31 mouse cellular contexts compared by ENCODE assay signal in the genomic region with DNA sequence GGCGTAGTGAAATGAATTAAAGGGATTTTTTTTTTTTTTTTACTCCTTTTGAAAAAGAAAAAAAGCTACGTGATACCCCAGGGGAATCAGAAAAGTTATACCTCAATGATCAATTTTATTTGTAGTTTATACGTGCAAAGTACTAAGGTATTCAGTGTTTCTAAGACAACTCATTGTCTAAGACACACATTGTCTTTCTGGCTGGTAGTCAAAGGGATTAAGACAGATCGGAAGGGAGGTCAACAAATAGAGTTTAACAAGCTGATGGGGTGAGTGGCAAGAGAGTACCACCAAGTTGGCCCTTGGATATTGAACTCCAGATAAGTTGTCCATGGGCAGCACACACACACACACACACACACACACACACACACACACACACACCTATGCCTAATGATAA. TPM values are rescaled to one million over a fixed set of nuclear protein-coding genes. Genes with fewer than 3 reads are reported as not detected.
"Had no signal": no experiment of that assay in that cellular context is flagged by ENCODE, and none has a peak within 500 bp of the region (broad histone marks: within the 10 kb centered on the region; RNA-seq: fewer than 3 reads in every experiment).

No protein-coding gene starts in this region.

- H3K36me3 ChIP-seq: heart, embryonic 13.5 days; heart, embryonic 15.5 days; hindbrain, embryonic 12.5 days; hindbrain, embryonic 15.5 days; kidney, embryonic 15.5 days; limb, embryonic 13.5 days; limb, embryonic 15.5 days; liver, embryonic 12.5 days had no signal

- H3K4me3 ChIP-seq: gastrocnemius, adult 2 months; heart, adult 2 months; heart, embryonic 13.5 days; heart, embryonic 15.5 days; hindbrain, embryonic 12.5 days; hindbrain, embryonic 15.5 days; kidney, embryonic 15.5 days; limb, embryonic 13.5 days; limb, embryonic 15.5 days; liver, embryonic 12.5 days had no signal

- H3K4me2 ChIP-seq: heart, embryonic 11.5 days; heart, embryonic 15.5 days; hindbrain, embryonic 12.5 days; hindbrain, embryonic 15.5 days; kidney, embryonic 15.5 days; limb, embryonic 13.5 days; limb, embryonic 15.5 days; liver, embryonic 12.5 days had no signal

- DNase-seq: gastrocnemius, adult 2 months; gastrocnemius, postnatal 10 days; gastrocnemius, postnatal 36 days; heart, adult 11 months; heart, adult 2 months; heart, postnatal 14 days; heart, postnatal 36 days; kidney, adult 11 months; kidney, adult 2 months; kidney, adult 9 months; kidney, postnatal 14 days; kidney, postnatal 36 days; layer of hippocampus, adult 9-11 months; layer of hippocampus, postnatal 36 days; left cerebral cortex, postnatal 4 days had no signal

- ATAC-seq: hindbrain, postnatal 0 days; intestine, embryonic 16.5 days; liver, embryonic 12.5 days had no signal

- H3K9ac ChIP-seq: heart, embryonic 13.5 days; heart, embryonic 15.5 days; hindbrain, embryonic 12.5 days; hindbrain, embryonic 15.5 days; kidney, embryonic 15.5 days; limb, embryonic 13.5 days; limb, embryonic 15.5 days; liver, embryonic 12.5 days had no signal

- H3K9me3 ChIP-seq: heart, embryonic 13.5 days; heart, embryonic 15.5 days; hindbrain, embryonic 12.5 days; hindbrain, embryonic 15.5 days; kidney, embryonic 15.5 days; limb, embryonic 13.5 days; limb, embryonic 15.5 days; liver, embryonic 12.5 days had no signal

- H3K4me1 ChIP-seq: liver, embryonic 12.5 days had no signal

- H3K27ac ChIP-seq: gastrocnemius, adult 2 months; heart, adult 2 months; heart, embryonic 13.5 days; heart, embryonic 15.5 days; hindbrain, embryonic 12.5 days; hindbrain, embryonic 15.5 days; hindbrain, postnatal 0 days; kidney, embryonic 15.5 days; kidney, postnatal 0 days; limb, embryonic 13.5 days; limb, embryonic 15.5 days; liver, embryonic 12.5 days had no signal

RNA-seq across cellular contexts. Expression of gene Isl1, which starts 14.1 kb away (rescaled TPM):
- total RNA-seq: heart, adult 2 months; hematopoietic stem cell, adult 5-6 weeks; layer of hippocampus, adult 18-20 months; layer of hippocampus, adult 8-10 months; layer of hippocampus, postnatal 36 days; liver, adult 2 months had no signal
- polyA plus RNA-seq: liver, adult 2 months had no signal
